Mouse (Mus musculus) kidney, adult 2 months (tissue): ENCODE data around the gene Dcdc2c. TPM values are rescaled to one million over a fixed set of nuclear protein-coding genes. Genes with fewer than 3 reads are reported as not detected.

Experiments
- DNase-seq: peaks from one replicate; pipeline ENCODE4 v3.0.0; 2021
- H3K27ac ChIP-seq: fragments of 200-500 bp; 2 replicates; pipeline ENCODE4 v1.5.1; 2012; ENCODE audit warnings: low read depth, low read length, control low read depth, inconsistent platforms; ENCODE audit not compliant: insufficient read depth
- H3K27me3 ChIP-seq: fragments of 200-500 bp; replicated peaks from 2 replicates; pipeline ENCODE4 v1.6.1; 2012; ENCODE audit warnings: mild to moderate bottlenecking, moderate library complexity, low read length, inconsistent platforms; ENCODE audit not compliant: control insufficient read depth, insufficient read depth
- H3K36me3 ChIP-seq: fragments of 200-500 bp; 2 replicates; pipeline ENCODE4 v1.6.1; 2012; ENCODE audit warnings: mild to moderate bottlenecking, moderate library complexity, low read length, inconsistent platforms; ENCODE audit not compliant: control insufficient read depth, insufficient read depth
- H3K4me1 ChIP-seq: fragments of 200-500 bp; 2 replicates; pipeline ENCODE4 v1.6.1; 2011; ENCODE audit warnings: low read length; ENCODE audit not compliant: control insufficient read depth, insufficient read depth
- H3K4me3 ChIP-seq: fragments of 200-500 bp; 2 replicates; pipeline ENCODE4 v1.5.1; 2011; ENCODE audit warnings: mild to moderate bottlenecking, low read depth, low read length, control low read depth; ENCODE audit not compliant: insufficient read depth
- CTCF ChIP-seq: fragments of 200-500 bp; conservative IDR thresholded peaks from 2 replicates; pipeline ENCODE4 v1.5.1; 2011; ENCODE audit warnings: low read depth, mild to moderate bottlenecking, control low read depth, low read length, moderate library complexity, mixed read lengths; ENCODE audit not compliant: insufficient read depth, insufficient read length
- POLR2A ChIP-seq: fragments of 200-500 bp; IDR thresholded peaks from one replicate; pipeline ENCODE4 v1.6.1; 2011; ENCODE audit warnings: low read depth, low read length, control low read depth
- WGBS: fragments of 180-500 bp; shearing (Covaris S2); methylation state at CpG from one replicate; pipeline ENCODE4 v1.1.7; 2018; 5-methylcytosine and 5-hydroxymethylcytosine counted together
- polyA plus RNA-seq: library from polyadenylated mRNA; depleted of rRNA; stranded (reverse); fragments of >200 nt; gene quantifications from 2 replicates; pipeline ENCODE4 v1.2.3, GENCODE M21; 2012

Gene Dcdc2c
- polyA plus RNA-seq, 1 experiment: not detected

- Histone ChIP-seq H3K4me1 (no peaks in the 10 kb centered on the region), H3K4me3 (no peak overlapping the region), H3K36me3 (no peaks in the 10 kb centered on the region), H3K27ac (no peak overlapping the region), H3K27me3 (no peaks in the 10 kb centered on the region)
- DNase-seq: no peak
- TF ChIP-seq CTCF (no peak), POLR2A (no peak)
- WGBS: 69% methylated on average over 7 of the region's 7 CpGs
Measured at GRCm38 (mm10) chr12:28460523-28460922, 91.7 kb downstream of the Dcdc2c start.

- DNase-seq: no peak
- TF ChIP-seq POLR2A: no peak
- no peak for TF ChIP-seq CTCF
- no peak overlapping the region for H3K4me3 ChIP-seq
- WGBS: 95% methylated on average over 5 of the region's 5 CpGs
- H3K27me3 ChIP-seq: no peaks in the 10 kb centered on the region
- H3K36me3 ChIP-seq: no peaks in the 10 kb centered on the region
- no peaks in the 10 kb centered on the region for H3K4me1 ChIP-seq
- H3K27ac ChIP-seq: no peak overlapping the region
Measured at GRCm38 (mm10) chr12:28458786-28459185, 93.4 kb downstream of the Dcdc2c start.

- no peak overlapping the region for H3K4me3 ChIP-seq
- WGBS: 74% methylated on average over 5 of the region's 5 CpGs
- no peaks in the 10 kb centered on the region for H3K4me1 ChIP-seq
- H3K27ac ChIP-seq: no peak overlapping the region
- TF ChIP-seq POLR2A: no peak
- no peak for TF ChIP-seq CTCF
- DNase-seq: no peak
- H3K27me3 ChIP-seq: no peaks in the 10 kb centered on the region
- H3K36me3 ChIP-seq: no peaks in the 10 kb centered on the region
Measured at GRCm38 (mm10) chr12:28436536-28436935, 115.7 kb downstream of the Dcdc2c start.

GRCm38 (mm10) chr12:28432729-28433067, 119.5 kb downstream of the Dcdc2c start:
- no peaks in the 10 kb centered on the region for H3K4me1 ChIP-seq
- no peaks in the 10 kb centered on the region for H3K36me3 ChIP-seq
- DNase-seq: no peak
- no peak overlapping the region for H3K4me3 ChIP-seq
- 96% methylated on average over 3 of the region's 3 CpGs for WGBS
- H3K27ac ChIP-seq: no peak overlapping the region
- TF ChIP-seq CTCF (no peak), POLR2A (no peak)
- no peaks in the 10 kb centered on the region for H3K27me3 ChIP-seq

- TF ChIP-seq CTCF (peak; percentile 80), POLR2A (no peak)
- DNase-seq: peak; percentile 61
- no peaks in the 10 kb centered on the region for H3K36me3 ChIP-seq
- 6% methylated on average over 19 of the region's 19 CpGs for WGBS
- no peaks in the 10 kb centered on the region for H3K4me1 ChIP-seq
- H3K27ac ChIP-seq: no peak overlapping the region
- no peak overlapping the region for H3K4me3 ChIP-seq
- H3K27me3 ChIP-seq: no peaks in the 10 kb centered on the region
Measured at GRCm38 (mm10) chr12:28431832-28432728, 120.1 kb downstream of the Dcdc2c start.

GRCm38 (mm10) chr12:28429856-28430255, 122.3 kb downstream of the Dcdc2c start:
- DNase-seq: no peak
- no peak overlapping the region for H3K4me3 ChIP-seq
- TF ChIP-seq CTCF (no peak), POLR2A (no peak)
- 97% methylated on average over 5 of the region's 5 CpGs for WGBS
- no peaks in the 10 kb centered on the region for H3K36me3 ChIP-seq
- H3K27me3 ChIP-seq: no peaks in the 10 kb centered on the region
- H3K27ac ChIP-seq: no peak overlapping the region
- no peaks in the 10 kb centered on the region for H3K4me1 ChIP-seq

- WGBS: 57% methylated on average over 4 of the region's 4 CpGs
- Histone ChIP-seq H3K27me3 (no peaks in the 10 kb centered on the region; the same call in 1 of the 2 replicates), H3K36me3 (no peaks in the 10 kb centered on the region), H3K27ac (no peak overlapping the region), H3K4me1 (no peaks in the 10 kb centered on the region), H3K4me3 (no peak overlapping the region)
- DNase-seq: no peak
- no peak for TF ChIP-seq POLR2A
Measured at GRCm38 (mm10) chr12:28416957-28417356, 135.2 kb downstream of the Dcdc2c start.
